Comparison of ENCODE assay signal across 8 mouse cellular contexts in the genomic region with DNA sequence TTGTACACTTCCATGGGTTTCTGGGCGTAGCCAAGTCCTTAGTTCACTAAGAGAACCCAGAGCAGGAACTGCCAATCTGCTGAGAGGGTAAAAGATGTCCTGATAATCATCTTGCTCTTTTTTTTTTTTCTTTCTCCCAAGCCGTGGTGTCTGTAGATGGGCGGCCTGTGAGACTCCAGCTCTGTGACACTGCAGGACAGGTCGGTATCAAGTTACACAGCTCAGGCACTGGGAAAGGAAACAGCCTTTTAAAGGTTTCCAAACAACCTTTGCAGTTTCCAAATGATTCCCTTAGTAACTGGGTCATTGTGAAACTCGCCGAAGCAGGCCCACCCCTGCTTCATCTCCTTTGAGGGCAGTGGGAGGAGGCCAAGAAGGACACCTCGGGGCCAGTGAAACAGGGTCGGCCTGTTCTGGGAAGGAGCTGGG. TPM values are rescaled to one million over a fixed set of nuclear protein-coding genes. Genes with fewer than 3 reads are reported as not detected.
DNase-seq lines count a peak whose midpoint lies in the region; ATAC-seq and TF ChIP-seq lines count a peak whose summit lies in the region.

No protein-coding gene starts in this region.

- H3K4me3 ChIP-seq in intestine, postnatal 0 days (ENCODE audit: low read depth, low read length) = peak overlapping the region; percentile 71
- peak overlapping the region; percentile 85 for H3K4me3 ChIP-seq in midbrain, embryonic 16.5 days (ENCODE audit: low read depth, low read length)

- no peak for ATAC-seq in intestine, postnatal 0 days
- ATAC-seq in midbrain, embryonic 16.5 days = no peak
- no peak for ATAC-seq in inflammation-experienced regulatory T-cells, adult 6 months

- peak overlapping the region; percentile 79 for H3K4me2 ChIP-seq in intestine, postnatal 0 days (replicated peaks; ENCODE audit: low read depth)
- H3K4me2 ChIP-seq in midbrain, embryonic 16.5 days (ENCODE audit: low read length) = peak overlapping the region; percentile 83

- peak overlapping the region; percentile 30 for H3K27ac ChIP-seq in intestine, postnatal 0 days (ENCODE audit: low read depth, low read length)
- no peak overlapping the region for H3K27ac ChIP-seq in midbrain, embryonic 16.5 days (ENCODE audit: low read length)

- WGBS in intestine, postnatal 0 days = 14% methylated on average over 8 of the region's 8 CpGs
- 12% methylated on average over 8 of the region's 8 CpGs for WGBS in midbrain, embryonic 16.5 days

- no peak for TF ChIP-seq CTCF in intestine, postnatal 0 days (IDR thresholded peaks at IDR 0.05; ENCODE audit: low read depth)

- H3K9me3 ChIP-seq in intestine, postnatal 0 days (ENCODE audit: control insufficient read depth) = no peaks in the 10 kb centered on the region
- H3K9me3 ChIP-seq in midbrain, embryonic 16.5 days (replicated peaks; ENCODE audit: control insufficient read depth, low read length, poor library complexity, severe bottlenecking) = no peaks in the 10 kb centered on the region

- H3K4me1 ChIP-seq in intestine, postnatal 0 days (replicated peaks; ENCODE audit: control insufficient read depth, insufficient read depth, low read length) = no peaks in the 10 kb centered on the region; the same call in 1 of the 2 replicates
- peaks cover 19% of the 10 kb centered on the region for H3K4me1 ChIP-seq in midbrain, embryonic 16.5 days (ENCODE audit: control insufficient read depth, insufficient read depth, low read length)

- peak overlapping the region; percentile 96 for H3K9ac ChIP-seq in intestine, postnatal 0 days (ENCODE audit: low read depth, low read length)
- peak overlapping the region; percentile 95 for H3K9ac ChIP-seq in midbrain, embryonic 16.5 days (ENCODE audit: low read depth, low read length)

- no peaks in the 10 kb centered on the region for H3K27me3 ChIP-seq in intestine, postnatal 0 days (replicated peaks; ENCODE audit: control insufficient read depth, insufficient read depth, low read length)
- H3K27me3 ChIP-seq in midbrain, embryonic 16.5 days (ENCODE audit: control insufficient read depth, insufficient read depth, low read depth, low read length) = no peaks in the 10 kb centered on the region

- intact Hi-C loops in left cerebral cortex, postnatal 14 days (cut with DNase I) = loop anchor here (2.0 kb wide), 1 partner anchor 73 kb away; no protein-coding TSS in a partner anchor

- H3K36me3 ChIP-seq in intestine, postnatal 0 days (ENCODE audit: control insufficient read depth, insufficient read depth) = peaks cover 33% of the 10 kb centered on the region
- peaks cover 9% of the 10 kb centered on the region for H3K36me3 ChIP-seq in midbrain, embryonic 16.5 days (ENCODE audit: control insufficient read depth, insufficient read depth, low read length)

- peak; percentile 54 for DNase-seq in adrenal gland, postnatal 10 days
- no peak for DNase-seq in adrenal gland, adult 8-10 months
- peak; percentile 83 for DNase-seq in 416B (ENCODE audit: low read depth)
- peak; percentile 68 for DNase-seq in fat pad, adult 2 months (ENCODE audit: extremely low read depth, low read depth, low spot score)
- DNase-seq in left cerebral cortex, postnatal 14 days (ENCODE audit: low spot score in 2 of 2) = no peak

RNA-seq across cellular contexts. Expression of gene Rhou, which starts 1.6 kb away (rescaled TPM):
- 10 to 100 TPM; 42.8 to 48.5 TPM for total RNA-seq in adrenal gland, postnatal 10 days (2021)
- 10 to 100 TPM; 32.7 to 40.0 (median 35.4) TPM for total RNA-seq in adrenal gland, adult 8-10 months (2022)
- 18.7 and 19.5 TPM in 2 replicates for polyA plus RNA-seq in intestine, postnatal 0 days (2015; fragmentation: Nextera tagmentation; extraction: Ambion mirVana)
- polyA plus RNA-seq in midbrain, embryonic 16.5 days (2015; fragmentation: Nextera tagmentation; extraction: Ambion mirVana) = 10.1 and 13.2 TPM in 2 replicates
- 10 to 100 TPM; 40.6 to 51.9 TPM for total RNA-seq in left cerebral cortex, postnatal 14 days (2021)
- not detected for polyA plus RNA-seq in inflammation-experienced regulatory T-cells, adult 6 months (2017; shearing (Covaris generic))

Comparison
In these comparisons a context has a peak if more than half of its experiments do, and no peak if none do; other contexts are left out.
1. DNase-seq: peak in adrenal gland, postnatal 10 days (single experiment), 416B (single experiment) and fat pad, adult 2 months (single experiment); none in adrenal gland, adult 8-10 months (single experiment) and left cerebral cortex, postnatal 14 days (0 of 2).